Mouse (Mus musculus) G1E (cell line): ENCODE measurements at regions not wholly inside any gene's neighbourhood (a gene's known extent, or its start where the extent isn't known, plus 50 kb on each side); places are given as distances from the start of the nearest gene placed in this dataset.

Experiments
- CTCF ChIP-seq: IDR thresholded peaks from 2 replicates; pipeline ENCODE4 v1.5.1; 2012; ENCODE audit warnings: low read depth, low read length, inconsistent platforms, mixed read lengths
- GATA1 ChIP-seq: IDR thresholded peaks from 2 replicates; pipeline ENCODE4 v1.6.1; 2012; ENCODE audit warnings: borderline replicate concordance, low read length, inconsistent platforms, mixed read lengths
- GATA2 ChIP-seq: IDR thresholded peaks from 2 replicates; pipeline ENCODE4 v1.6.1; 2012; ENCODE audit warnings: low read depth, low read length, inconsistent platforms, borderline replicate concordance
- POLR2AphosphoS5 ChIP-seq: IDR thresholded peaks from 2 replicates; pipeline ENCODE4 v1.6.1; 2012; ENCODE audit warnings: low read depth, low read length, inconsistent platforms; ENCODE audit not compliant: insufficient replicate concordance
- TAL1 ChIP-seq: conservative IDR thresholded peaks from 2 replicates; pipeline ENCODE4 v1.6.1; 2012; ENCODE audit warnings: low read depth, low read length, inconsistent platforms, mixed read lengths

- TF ChIP-seq CTCF (no peak), GATA1 (no peak), TAL1 (no peak), POLR2AphosphoS5 (no peak), GATA2 (no peak)
These were observed 52.7 kb upstream of the Nxpe4 start for GRCm38 (mm10) chr9:48108994-48109619.
